Mouse (Mus musculus) kidney, adult 18-20 months (tissue): ENCODE results near the gene Cops7b.
"Not testable (repeated sequence)": the region's sequence is repeated elsewhere in the genome, so short reads cannot be mapped to it uniquely, and the experiment has no call there.

Experiments used
- DNase-seq: peaks from one replicate; pipeline ENCODE4 v3.0.0; 2021

The Cops7b gene

GRCm38 (mm10) chr1:86582451-86583096 is at the start of gene Cops7b, which contains the start of gene Pde6d:
Gene Cops7b (plus strand): TSS chr1:86582904.
Gene Pde6d (minus strand): TSS chr1:86582629.
- peak; percentile 99 for DNase-seq

- DNase-seq: no peak
Observed at GRCm38 (mm10) chr1:86533411-86534130, 49.1 kb upstream of the Cops7b start.

GRCm38 (mm10) chr1:86538383-86538782 is 44.3 kb upstream of the Cops7b start:
- no peak for DNase-seq

GRCm38 (mm10) chr1:86539583-86539982 is 43.1 kb upstream of the Cops7b start:
- not testable (repeated sequence) for DNase-seq

- no peak for DNase-seq
Observed at GRCm38 (mm10) chr1:86542584-86542983, 40.1 kb upstream of the Cops7b start.

- no peak for DNase-seq
Observed at GRCm38 (mm10) chr1:86546797-86547196, 35.9 kb upstream of the Cops7b start.

GRCm38 (mm10) chr1:86551299-86551698 is 31.4 kb upstream of the Cops7b start:
- no peak for DNase-seq

GRCm38 (mm10) chr1:86551877-86552276 is 30.8 kb upstream of the Cops7b start:
- DNase-seq: no peak

GRCm38 (mm10) chr1:86555665-86556064 is 27.0 kb upstream of the Cops7b start:
- no peak for DNase-seq

- DNase-seq: no peak
Observed at GRCm38 (mm10) chr1:86557872-86558271, 24.8 kb upstream of the Cops7b start.

- DNase-seq: no peak
Observed at GRCm38 (mm10) chr1:86559232-86559631, 23.5 kb upstream of the Cops7b start.

GRCm38 (mm10) chr1:86562663-86563062 is 20.0 kb upstream of the Cops7b start:
- no peak for DNase-seq

- DNase-seq: no peak
Observed at GRCm38 (mm10) chr1:86568409-86568808, 14.3 kb upstream of the Cops7b start.

- no peak for DNase-seq
Observed at GRCm38 (mm10) chr1:86569292-86569860, 13.3 kb upstream of the Cops7b start.

- no peak for DNase-seq
Observed at GRCm38 (mm10) chr1:86571381-86571780, 11.3 kb upstream of the Cops7b start.

- no peak for DNase-seq
Observed at GRCm38 (mm10) chr1:86571941-86572340, 10.8 kb upstream of the Cops7b start.

- DNase-seq: no peak
Observed at GRCm38 (mm10) chr1:86580426-86580825, 2.3 kb upstream of the Cops7b start.

- DNase-seq: no peak
Observed at GRCm38 (mm10) chr1:86581692-86582450, 833 bp upstream of the Cops7b start.

- no peak for DNase-seq
Observed at GRCm38 (mm10) chr1:86583709-86584108, 1.0 kb downstream of the Cops7b start.

- DNase-seq: peak; percentile 83
Observed at GRCm38 (mm10) chr1:86586992-86587391, 4.3 kb downstream of the Cops7b start.

- DNase-seq: no peak
Observed at GRCm38 (mm10) chr1:86594539-86594938, 11.8 kb downstream of the Cops7b start.

- DNase-seq: no peak
Observed at GRCm38 (mm10) chr1:86595315-86595714, 12.6 kb downstream of the Cops7b start.

GRCm38 (mm10) chr1:86596512-86596911 is 13.8 kb downstream of the Cops7b start:
- DNase-seq: no peak
